Mouse (Mus musculus) testis, postnatal 14 days (tissue): Measurements from ENCODE around the gene Pak6.
"Not testable (repeated sequence)": the region's sequence is repeated elsewhere in the genome, so short reads cannot be mapped to it uniquely, and the experiment has no call there.

Experiments used
- DNase-seq: peaks from one replicate; pipeline ENCODE4 v3.0.0; 2021; ENCODE audit warnings: low spot score

The Pak6 gene

GRCm38 (mm10) chr2:118662902-118663803 lies at the start of gene Pak6:
TSS of gene Pak6 (plus strand) at chr2:118663303.
- no peak for DNase-seq

- no peak for DNase-seq
Measured at GRCm38 (mm10) chr2:118618013-118618412, 45.1 kb upstream of the Pak6 start.

GRCm38 (mm10) chr2:118620101-118620500 lies 43.0 kb upstream of the Pak6 start:
- no peak for DNase-seq

- no peak for DNase-seq
Measured at GRCm38 (mm10) chr2:118620608-118621007, 42.5 kb upstream of the Pak6 start.

GRCm38 (mm10) chr2:118629276-118629675 lies 33.8 kb upstream of the Pak6 start:
- no peak for DNase-seq

GRCm38 (mm10) chr2:118633441-118633840 lies 29.7 kb upstream of the Pak6 start:
- no peak for DNase-seq

- no peak for DNase-seq
Measured at GRCm38 (mm10) chr2:118637258-118637657, 25.8 kb upstream of the Pak6 start.

GRCm38 (mm10) chr2:118637888-118638526 lies 25.1 kb upstream of the Pak6 start:
- DNase-seq: peak; percentile 28

GRCm38 (mm10) chr2:118638686-118639085 lies 24.4 kb upstream of the Pak6 start:
- DNase-seq: no peak

- no peak for DNase-seq
Measured at GRCm38 (mm10) chr2:118641147-118641546, 22.0 kb upstream of the Pak6 start.

GRCm38 (mm10) chr2:118642431-118642830 lies 20.7 kb upstream of the Pak6 start:
- DNase-seq: no peak

- DNase-seq: no peak
Measured at GRCm38 (mm10) chr2:118642942-118643341, 20.2 kb upstream of the Pak6 start.

GRCm38 (mm10) chr2:118646665-118647064 lies 16.4 kb upstream of the Pak6 start:
- no peak for DNase-seq

- not testable (repeated sequence) for DNase-seq
Measured at GRCm38 (mm10) chr2:118650697-118651096, 12.4 kb upstream of the Pak6 start.

- no peak for DNase-seq
Measured at GRCm38 (mm10) chr2:118656688-118657281, 6.3 kb upstream of the Pak6 start.

- DNase-seq: no peak
Measured at GRCm38 (mm10) chr2:118658457-118658856, 4.6 kb upstream of the Pak6 start.

GRCm38 (mm10) chr2:118659077-118659476 lies 4.0 kb upstream of the Pak6 start:
- DNase-seq: peak; percentile 25

- no peak for DNase-seq
Measured at GRCm38 (mm10) chr2:118659493-118659892, 3.6 kb upstream of the Pak6 start.

- peak; percentile 36 for DNase-seq
Measured at GRCm38 (mm10) chr2:118659998-118660452, 3.1 kb upstream of the Pak6 start.

GRCm38 (mm10) chr2:118661891-118662290 lies 1.2 kb upstream of the Pak6 start:
- DNase-seq: no peak

GRCm38 (mm10) chr2:118663804-118664766 lies 982 bp downstream of the Pak6 start:
- peak; percentile 31 for DNase-seq
